Mouse (Mus musculus) kidney, postnatal 14 days (tissue): Measurements from ENCODE around the gene Gphb5.

Source experiments
- DNase-seq: peaks from one replicate; pipeline ENCODE4 v3.0.0; 2022; ENCODE audit warnings: mixed read lengths

Gene Gphb5

DNA sequence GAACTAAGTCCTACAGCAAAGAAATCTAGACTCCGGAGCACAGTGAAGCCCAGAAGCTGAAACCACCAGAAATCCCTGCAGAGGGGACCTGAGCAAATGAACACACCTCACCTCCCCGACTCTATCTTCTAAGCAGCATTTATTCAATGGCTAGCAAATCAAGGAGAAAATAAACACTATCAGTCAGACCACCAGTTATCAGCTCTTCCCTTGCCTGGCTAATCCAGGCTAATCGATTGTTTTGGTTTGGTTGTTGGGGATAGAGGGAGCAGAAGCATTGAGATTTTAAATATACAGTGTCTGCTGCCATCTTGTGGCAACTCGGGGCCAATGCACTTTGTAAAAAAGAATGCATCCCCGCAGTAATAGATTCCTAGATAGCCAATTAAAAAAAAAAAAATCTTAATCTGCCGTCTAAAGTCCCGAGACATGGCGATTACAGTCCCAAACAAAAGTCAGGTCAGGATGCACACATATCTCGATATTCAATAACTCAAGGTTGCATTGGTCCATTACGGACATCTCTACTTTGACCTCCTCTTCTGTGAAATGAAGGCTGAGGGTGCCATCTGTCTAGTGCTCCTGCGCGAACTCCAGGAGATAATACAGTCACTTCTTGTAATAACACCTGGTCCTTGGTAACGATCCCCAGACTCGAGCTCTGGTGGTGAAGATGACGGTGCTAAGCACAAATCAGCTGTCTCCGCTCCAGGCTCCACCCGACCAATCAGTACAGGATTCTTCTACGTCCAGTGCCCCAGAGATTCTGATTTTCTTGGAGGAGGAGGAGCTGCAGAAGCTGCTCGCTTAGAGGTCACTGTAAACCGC, 27.1 kb downstream of the Gphb5 start:
- peak; percentile 27 for DNase-seq

GRCm38 (mm10) chr12:75388521-75388920, 28.1 kb downstream of the Gphb5 start:
- DNase-seq = no peak

GRCm38 (mm10) chr12:75387846-75388245, 28.7 kb downstream of the Gphb5 start:
- no peak for DNase-seq

DNA sequence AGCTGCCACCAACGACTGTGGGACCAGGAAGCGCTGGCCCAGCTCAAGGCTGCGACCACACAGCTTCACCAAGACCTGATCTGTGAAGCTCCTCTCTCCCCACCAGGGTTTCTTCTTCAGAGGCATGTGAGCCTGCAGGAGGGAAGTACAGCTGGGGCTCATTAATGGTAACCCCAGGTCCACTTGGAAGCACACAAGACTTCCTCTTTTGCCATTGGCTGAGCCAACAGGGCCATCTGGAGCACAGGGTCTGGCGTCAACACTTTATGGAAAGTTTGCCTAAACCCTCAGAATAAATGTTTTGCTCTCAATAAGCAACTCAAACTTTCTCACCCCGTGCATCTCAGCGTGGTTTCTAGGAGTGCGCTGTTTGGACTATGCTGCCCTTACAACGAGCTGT, 29.4 kb downstream of the Gphb5 start:
- DNase-seq = no peak

- DNase-seq = no peak
Observed at GRCm38 (mm10) chr12:75386731-75387130, 29.9 kb downstream of the Gphb5 start.

DNA sequence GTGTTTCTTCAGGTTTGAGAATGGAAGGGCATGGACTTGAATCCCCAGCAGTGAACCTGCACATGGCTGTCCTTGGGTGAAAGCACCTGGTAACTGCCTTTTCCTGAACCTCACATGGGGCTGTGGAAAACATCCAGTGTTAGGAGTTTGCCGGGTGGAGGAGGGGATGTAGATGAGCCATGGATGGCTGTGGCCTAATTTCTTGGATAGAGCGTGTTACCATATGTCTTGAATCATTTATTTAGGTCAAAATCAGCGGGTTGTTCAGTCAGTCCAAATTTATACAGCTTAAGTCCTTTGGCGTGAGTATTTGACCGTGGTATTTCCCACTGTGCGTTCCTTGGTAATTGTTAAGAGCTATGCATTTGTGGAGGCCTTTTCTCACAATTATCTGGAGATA, 40.5 kb downstream of the Gphb5 start:
- no peak for DNase-seq

GRCm38 (mm10) chr12:75375060-75375459, 41.5 kb downstream of the Gphb5 start:
- DNase-seq = no peak

DNA sequence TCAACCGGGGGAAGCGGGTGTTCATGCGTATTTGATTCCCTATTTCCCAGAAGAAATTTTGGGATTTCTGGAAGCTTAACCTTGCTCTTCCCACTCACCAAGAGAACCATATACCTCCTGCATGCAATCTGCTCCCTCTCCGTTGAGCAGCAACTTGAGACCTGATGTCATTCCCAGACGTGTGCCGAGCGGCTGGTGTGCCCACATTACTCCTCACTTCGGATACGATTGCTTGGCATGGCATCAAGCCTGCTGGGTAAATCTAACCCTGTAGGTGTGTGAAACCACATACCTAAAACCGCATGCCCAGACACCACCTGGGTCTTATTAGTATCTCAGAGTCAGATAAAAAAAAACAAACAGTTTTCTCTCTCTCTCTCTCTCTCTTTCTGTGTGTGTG, 42.1 kb downstream of the Gphb5 start:
- DNase-seq = no peak

GRCm38 (mm10) chr12:75369418-75369851, 47.1 kb downstream of the Gphb5 start:
- DNase-seq = peak; percentile 51

DNA sequence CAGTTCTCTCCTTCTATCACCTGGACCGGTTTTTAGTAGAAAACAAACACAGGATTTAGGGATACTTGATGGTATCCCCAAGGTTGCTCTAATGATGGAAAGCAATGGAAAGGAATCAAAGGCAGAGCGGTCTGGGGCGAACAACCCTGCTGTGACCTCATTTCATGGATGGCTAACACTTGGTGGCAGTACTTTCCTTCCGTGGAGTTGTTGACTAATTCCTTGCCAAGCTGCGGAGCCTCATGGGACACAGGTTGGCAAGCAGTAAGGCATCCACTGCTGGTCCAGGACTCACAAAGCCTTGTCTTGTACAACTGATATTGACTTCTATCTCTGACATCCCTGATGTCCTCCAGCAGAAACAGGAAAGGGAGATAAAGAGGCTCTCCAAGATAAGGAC, 48.1 kb downstream of the Gphb5 start:
- no peak for DNase-seq

- DNase-seq = no peak
Observed at GRCm38 (mm10) chr12:75367371-75367770, 49.2 kb downstream of the Gphb5 start.

- DNase-seq = no peak
Observed at GRCm38 (mm10) chr12:75365621-75366124, 50.9 kb downstream of the Gphb5 start.

GRCm38 (mm10) chr12:75364416-75364815, 52.2 kb downstream of the Gphb5 start:
- DNase-seq = no peak

- no peak for DNase-seq
Observed at GRCm38 (mm10) chr12:75362456-75362855, 54.1 kb downstream of the Gphb5 start.
